Mouse (Mus musculus) heart, adult 9 months (tissue): ENCODE measurements around the gene Gpr176.
"Not testable (repeated sequence)": the region's sequence is repeated elsewhere in the genome, so short reads cannot be mapped to it uniquely, and the experiment has no call there.

ENCODE experiments used
- DNase-seq, 2 experiments: peaks; one replicate each; pipeline ENCODE4 v3.0.0; 2022; ENCODE audit warnings: low spot score in 2 of 2

The Gpr176 gene

DNA sequence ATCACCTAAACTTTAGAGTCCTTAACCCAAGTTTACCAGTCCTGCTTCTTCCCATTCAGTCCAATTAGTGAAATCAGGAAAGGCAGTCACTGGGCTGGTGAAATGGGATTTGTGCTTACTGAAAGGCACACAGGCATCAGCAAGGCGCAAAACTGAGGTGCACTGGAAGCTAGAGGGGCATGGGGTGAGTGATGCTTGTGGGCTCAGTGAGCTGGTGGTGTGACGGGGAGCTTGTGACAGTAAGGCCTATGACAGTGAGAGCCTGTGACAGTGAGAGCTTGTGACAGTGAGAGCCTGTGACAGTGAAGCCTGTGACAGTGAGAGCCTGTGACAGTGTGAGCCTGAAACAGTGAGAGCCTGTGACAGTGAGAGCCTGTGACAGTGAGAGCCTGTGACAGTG, 71.6 kb downstream of the Gpr176 start:
- DNase-seq, result no peak

DNA sequence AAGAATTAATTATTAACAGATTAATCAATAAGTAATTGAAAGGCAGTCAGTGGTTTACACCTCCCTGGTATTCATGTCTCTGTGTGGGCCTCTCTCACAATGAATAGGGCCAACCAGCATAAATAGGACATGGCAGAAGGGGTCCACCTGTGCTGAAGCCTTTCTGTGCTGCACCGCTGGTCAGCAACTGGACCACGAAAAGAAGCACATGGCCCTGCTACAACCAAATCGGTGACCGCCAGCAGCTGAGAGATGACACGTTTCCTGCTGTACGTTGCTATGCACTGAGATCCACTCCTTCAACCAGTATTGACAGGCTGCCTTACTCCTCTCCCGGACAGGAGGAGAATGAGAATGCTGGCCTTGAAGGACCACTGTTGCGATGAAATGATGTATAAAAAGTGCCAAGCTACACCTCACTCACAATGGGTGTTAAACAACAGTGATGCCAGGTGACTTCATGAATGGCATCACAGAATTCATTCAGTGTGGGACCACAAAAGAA, 72.1 kb downstream of the Gpr176 start:
- no peak for DNase-seq

DNA sequence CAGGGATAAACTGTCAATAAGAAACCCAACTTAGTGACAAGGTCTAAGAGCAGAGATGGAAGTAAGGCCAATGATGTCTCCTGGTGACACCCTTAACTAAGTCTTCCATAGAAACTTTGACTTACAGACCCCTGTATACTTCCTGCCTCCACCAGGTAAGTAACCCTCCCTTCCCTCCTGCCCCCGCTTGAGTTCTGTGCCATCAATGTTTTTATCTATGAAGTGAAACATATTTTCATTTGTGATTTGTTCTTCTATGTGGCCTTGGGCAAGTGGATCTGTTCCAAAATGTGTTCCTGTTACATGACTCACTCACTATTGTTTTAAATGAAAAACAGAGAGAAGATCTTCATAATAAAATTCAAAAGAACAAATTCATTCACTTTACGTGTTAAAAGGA, 73.2 kb downstream of the Gpr176 start:
- no peak for DNase-seq

DNA sequence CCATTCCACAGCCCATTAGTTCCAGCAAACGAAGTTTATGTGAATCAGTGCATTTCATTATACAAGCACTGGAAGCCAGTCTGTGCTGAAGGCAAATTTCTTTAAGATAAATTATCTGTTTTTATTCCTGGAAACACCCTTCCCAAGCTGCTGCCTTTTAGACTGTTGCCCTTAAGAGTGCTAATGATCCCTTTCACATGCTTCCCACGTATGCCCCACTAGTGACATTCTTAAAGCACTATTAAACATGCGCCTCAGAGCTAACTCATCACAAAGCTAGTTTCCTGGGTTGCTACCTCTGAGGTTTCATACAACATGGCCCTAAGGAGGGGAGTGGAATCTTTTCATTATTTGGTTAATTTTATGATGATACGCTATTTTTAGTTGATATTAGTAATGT, 74.6 kb downstream of the Gpr176 start:
- DNase-seq, result no peak

DNA sequence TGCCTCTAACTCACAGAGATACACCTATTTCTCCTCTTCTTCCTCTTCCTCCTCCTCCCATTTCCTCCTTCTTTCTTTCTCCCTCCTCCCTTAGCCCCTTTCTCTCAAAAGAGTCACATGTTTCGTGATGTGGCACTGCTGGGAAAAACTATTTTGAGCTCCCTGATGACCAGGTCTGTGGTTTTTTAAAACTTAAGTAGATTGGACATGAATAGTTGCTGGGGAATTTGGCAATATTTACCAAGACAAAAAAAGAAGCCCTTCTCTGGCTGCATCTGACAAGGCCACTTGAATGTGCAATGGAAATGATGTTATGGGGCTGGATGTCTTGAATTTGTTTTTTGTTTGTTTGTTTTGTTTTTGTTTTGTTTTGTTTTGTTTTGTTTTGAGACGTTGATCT, 75.3 kb downstream of the Gpr176 start:
- no peak for DNase-seq

DNA sequence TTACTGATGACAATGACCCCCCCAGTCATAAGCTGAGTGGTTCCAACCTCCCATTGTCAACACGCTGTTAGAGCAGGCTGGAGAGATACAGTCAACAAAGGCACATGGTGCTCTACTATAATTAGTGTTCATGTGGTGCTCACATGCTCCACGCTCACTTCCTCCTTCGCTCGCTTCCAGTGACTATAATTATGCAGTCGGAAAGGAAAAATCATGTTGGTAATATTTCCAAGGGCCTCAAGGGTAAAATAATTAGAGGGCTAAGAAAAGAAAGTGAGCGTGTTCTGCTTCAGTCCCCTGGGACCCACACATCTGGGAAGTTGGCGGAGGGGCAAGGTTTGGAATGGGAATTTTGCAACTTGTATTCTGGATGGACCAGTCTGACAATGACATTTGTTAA, 77.7 kb downstream of the Gpr176 start:
- peak; percentile 27 to 32 for DNase-seq

DNA sequence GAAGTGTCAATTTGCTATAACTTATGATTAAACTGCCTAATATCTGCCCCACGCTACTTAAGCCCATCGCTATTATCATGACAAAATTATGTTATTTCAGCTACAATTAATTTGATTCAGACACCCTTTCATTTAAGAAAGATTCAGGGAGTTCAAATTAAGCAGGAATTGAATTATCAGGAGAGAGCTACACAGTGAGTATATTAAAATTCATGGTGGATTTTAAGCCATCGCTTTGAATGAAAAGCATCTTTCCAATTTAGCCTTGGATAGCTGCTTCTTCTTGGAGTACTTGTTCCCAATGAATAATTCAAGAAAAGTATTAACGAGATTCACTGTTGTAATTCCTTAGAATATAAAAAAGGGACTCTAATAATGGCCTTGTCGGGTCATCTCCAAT, 79.6 kb downstream of the Gpr176 start:
- no peak for DNase-seq

DNA sequence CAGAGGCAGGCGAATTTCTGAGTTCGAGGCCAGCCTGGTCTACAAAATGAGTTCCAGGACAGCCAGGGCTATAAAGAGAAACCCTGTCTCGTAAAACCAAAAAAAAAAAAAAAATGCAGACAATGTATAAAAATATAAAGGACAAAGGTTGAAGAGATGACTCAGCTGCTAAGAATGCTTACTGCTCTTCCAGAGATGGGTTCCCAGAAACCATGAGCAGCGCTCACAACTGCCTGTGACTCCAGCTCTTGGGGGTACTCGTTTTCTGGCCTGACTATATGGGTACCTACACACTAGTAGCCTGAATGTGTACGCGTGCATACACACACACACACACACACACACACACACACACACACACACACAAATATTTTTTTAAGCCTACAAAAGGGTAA, 84.2 kb downstream of the Gpr176 start:
- not testable (repeated sequence) for DNase-seq

DNA sequence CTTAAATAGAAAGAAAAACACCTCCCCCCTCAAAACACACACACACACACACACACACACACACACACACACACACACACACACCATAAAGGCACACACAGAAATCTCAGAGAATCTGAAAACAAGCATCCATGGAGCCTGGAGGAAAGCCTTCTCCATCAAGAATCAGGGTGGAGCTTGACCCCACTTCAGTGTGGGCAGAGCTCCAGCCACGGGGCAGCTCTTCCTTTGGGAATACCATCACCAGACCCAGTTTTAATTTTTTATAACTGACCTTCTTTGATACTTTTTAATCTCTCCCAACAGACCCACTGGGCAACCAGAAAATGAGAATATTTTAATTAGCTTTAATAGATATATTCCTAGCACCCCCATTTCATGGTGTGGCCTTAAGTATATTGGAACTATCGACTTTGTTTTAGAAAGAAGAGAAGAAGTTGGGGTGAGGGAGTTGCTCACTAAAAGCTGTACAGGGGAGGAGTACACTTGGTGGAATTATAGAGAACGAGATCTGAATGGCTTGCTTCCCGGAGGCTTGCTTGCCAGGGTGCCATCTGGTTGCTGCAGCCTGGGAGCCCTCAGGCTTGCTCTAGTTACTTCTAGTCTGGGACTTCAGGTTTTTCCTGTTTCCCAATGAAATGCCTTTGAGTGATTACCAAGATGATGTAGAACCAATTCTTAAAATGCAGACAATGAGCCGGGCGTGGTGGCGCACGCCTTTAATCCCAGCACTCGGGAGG, 84.7 kb downstream of the Gpr176 start:
- no peak for DNase-seq

DNA sequence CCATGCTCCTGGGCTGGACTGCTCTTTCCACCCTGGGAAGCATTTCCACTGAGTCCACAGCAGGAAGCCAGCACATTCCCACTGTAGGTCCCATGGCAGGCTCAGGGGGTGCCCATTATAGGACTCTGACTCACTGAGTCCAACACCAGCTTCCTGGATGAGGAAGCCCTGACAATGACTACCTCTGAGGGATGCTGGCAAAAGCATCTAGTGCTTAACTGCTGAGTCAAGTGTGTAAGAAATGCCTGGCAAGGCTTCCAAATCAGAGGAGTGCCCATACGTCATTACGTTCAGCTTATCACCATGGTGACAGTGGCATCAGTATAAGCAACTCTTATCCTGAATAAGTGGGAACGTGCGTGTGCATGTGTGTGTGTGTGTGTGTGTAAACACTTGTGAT, 85.5 kb downstream of the Gpr176 start:
- no peak for DNase-seq

DNA sequence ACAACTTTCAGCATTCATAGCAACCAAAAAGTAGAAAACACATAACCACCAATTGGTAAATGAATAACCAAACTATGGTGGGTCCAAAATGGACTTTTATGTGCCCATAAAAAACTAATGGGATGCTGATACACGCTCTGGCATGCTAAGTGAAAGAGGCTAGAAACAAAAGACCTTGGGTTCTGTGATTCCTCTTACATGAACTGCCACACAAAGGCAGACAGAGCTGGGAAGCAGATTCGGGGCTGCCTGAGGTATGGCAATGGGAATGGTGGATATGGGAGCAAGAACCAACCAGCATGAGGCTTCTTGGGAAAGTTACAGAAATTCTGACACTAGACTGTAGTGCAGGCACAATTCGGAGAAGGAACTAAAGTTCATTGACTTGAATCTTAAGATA, 90.8 kb downstream of the Gpr176 start:
- DNase-seq, result no peak

DNA sequence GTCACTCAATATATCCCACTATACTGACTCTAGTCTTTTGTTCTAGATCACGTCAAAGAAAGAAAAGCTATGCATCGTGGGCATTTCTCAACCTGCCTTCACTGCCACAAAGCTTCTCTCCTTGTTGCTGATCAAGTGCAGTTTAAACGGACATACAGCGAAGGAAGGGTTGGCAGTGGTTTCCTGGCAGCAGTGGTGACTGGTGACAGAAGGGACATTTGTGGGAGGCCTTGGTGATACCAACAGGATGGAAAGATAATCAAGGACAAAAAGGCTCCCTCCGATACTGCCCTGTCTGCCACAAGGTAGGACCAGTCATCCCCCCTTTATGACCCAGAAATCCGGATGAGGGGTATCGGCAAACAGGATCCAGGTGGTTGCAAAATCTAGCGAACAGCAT, 95.0 kb downstream of the Gpr176 start:
- DNase-seq, result no peak

DNA sequence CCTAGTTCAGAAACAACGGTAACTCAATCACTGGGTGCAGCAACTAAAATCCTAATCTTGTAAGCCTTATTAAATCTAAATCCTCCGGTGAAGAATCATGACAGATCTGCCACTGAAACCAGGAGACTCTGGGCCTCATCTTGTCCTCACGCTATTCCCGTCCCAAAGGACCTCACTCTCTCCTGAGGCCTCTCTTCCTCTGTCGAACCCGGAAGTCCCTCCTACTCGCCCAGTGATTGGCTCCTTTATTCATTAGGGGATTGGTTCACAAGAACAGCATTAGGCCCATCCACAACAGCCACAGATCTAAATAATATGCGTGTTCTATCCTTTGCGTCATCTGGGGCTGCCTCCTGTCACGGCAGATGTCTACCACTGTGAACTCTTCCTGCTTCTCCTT, 101.6 kb downstream of the Gpr176 start:
- no peak for DNase-seq

DNA sequence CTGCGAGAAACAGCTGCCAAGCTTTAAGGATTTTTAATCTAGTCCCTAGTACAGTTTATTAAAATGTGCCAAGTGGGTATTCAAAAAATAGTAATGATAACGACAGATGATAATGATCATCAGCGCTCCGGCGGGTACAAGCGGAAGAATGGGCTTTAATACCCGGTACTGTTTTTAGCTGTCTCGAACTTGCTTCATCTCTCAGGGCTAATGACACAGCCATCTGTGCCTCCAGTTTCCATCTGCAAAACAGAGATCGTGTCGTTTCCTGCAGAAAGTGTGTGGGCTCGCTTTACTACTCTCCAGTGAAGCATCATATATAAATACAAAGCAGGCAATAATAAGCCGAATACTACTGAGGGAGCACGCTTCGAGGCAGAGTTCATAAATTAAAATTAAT, 103.0 kb downstream of the Gpr176 start:
- DNase-seq, result no peak

DNA sequence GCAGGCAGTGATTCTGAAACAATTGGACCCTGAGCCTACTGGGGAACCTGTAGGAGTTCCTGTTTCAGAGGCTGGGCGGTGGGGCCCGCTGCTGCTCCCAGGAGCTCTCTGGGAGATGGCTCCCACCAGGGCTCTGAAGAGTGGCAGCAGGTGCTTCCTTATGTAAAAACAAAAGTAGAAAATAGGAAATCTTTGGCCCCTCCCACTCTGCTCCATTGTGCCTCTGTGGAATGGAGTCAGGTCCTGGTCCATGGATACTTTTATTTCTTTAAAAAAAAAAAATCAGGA, 109.4 kb downstream of the Gpr176 start:
- DNase-seq, result no peak

DNA sequence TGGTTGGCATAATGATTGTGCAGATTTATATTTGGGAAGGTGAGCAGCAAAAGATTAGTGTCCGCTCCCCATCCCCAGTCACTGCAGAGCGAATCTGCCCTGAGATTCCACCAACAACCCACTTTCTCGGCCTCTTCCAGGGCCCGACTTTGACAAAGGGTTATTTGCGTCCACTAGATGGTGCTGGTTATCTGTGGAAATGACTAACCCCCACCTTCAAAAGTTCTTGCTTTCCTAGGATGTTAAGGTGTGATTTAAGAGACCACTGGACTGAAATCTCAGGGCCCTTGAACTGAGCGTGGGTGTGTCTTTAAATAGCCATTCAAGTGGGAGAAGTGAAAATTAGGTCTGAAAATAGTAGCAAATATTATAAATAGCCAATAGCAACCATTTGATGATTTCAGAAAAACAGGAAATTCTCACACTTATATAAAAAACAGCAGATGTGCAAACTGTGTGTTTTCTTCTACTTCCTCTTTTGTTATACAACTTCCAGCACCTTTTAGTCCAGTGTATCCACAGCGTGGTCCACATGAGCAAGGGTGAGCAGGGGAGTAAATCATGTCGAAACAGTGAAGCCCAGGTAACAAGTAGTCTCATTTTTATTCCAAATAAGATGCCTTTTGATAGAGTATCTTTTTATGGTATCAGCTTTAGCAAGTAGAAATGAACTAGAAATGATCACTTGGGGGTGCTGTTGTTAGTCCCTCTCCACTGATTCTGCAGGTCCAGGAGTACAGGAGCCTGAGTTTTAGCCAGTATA, 109.9 kb downstream of the Gpr176 start:
- DNase-seq, result peak; percentile 22 to 32

DNA sequence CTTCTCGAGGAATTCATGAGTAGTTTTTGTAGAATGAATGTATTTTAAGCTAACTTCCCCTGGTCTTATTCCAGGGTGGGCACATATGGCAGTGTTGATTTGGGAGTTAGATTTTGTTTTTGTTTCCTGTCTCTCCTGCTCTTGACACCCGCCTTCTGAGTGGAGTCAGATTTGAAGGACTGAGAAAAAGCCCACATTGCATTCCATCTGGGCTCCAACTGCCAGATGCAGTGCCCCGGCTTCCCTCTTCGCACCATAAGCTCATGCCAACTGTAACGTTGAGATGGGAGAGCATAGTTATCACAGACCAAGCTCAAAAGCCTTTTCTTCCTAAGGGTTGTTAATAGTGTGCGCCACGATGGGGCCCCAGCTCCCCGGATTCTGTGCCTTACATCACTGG, 110.5 kb downstream of the Gpr176 start:
- no peak for DNase-seq

DNA sequence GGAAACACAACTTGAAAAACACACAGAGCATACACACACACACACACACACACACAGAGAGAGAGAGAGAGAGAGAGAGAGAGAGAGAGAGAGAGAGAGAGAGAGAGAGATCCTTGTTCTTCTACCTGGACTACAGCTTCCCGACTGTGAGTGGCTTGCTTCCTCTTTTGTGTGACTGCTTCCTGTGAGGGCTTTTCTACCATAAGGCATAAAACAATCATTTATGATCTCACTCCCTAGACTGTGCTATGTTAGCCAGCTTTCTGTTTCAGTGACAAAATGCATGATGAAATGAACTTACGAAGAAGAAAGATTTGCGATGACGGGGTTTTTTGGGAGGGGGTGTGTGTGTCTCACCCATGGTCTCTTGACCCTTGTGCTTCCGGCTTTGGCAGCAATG, 113.5 kb downstream of the Gpr176 start:
- no peak for DNase-seq

DNA sequence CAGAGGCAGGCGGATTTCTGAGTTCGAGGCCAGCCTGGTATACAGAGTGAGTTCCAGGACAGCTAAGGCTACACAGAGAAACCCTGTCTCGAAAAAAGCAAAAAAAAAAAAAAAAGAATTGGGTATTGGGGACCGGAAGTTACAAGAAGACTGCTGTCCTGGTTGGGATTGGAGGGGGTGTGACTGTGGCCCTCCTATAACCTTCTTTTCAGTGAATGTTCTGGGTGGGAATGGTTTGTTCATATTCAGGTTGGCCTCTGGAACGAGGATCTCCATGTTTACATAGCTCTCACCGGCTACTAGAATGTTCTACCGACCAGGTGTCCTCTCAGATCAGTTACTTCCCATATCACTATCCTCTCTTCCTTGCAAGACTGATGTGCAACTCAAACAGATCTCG, 116.1 kb downstream of the Gpr176 start:
- no peak for DNase-seq

DNA sequence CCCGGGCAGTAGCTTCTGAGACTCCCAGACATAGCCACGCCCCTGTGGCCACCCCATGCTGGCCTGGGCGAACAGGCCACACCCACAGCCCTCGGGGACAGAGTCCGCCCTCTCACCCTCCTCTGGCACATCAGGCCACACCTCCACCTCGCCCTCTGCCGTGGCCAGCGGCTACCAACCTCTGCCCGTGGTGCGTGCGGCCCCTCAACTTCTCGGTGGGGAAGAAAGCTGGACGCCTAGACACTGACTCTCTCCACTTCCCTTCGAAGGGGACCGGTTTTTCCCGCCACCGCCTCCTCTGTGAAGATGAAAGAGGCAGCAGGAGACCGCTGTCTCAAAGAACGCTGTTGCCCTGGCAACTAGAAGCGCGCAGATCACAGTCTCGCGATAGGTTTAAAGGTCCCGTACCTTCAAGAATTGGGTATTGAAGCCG, 116.6 kb downstream of the Gpr176 start, which contains the start of gene Fsip1:
Gene Fsip1 (minus strand): TSS at position 346 of the 433 bp plus-strand sequence.
- peak; percentile 54 to 63 for DNase-seq

DNA sequence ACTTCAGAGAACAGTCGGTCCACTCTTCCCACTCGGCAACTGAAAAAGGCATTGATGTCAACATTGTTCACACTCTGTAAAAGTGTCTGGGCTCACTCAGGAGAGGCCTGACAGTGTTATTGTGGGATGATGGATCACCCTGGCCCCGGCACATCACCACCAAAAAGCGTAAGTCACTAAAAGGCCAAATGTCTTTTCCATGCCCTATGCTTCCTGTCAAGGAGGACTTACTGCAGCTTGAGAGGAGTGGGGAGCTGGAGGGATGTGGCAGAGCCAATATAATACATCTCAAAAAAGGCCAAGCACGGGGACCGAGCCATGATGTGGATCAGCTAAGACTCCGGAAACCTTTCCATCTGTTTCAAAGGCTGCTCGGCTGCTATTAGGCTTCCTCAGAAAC, 118.7 kb downstream of the Gpr176 start:
- DNase-seq, result no peak

DNA sequence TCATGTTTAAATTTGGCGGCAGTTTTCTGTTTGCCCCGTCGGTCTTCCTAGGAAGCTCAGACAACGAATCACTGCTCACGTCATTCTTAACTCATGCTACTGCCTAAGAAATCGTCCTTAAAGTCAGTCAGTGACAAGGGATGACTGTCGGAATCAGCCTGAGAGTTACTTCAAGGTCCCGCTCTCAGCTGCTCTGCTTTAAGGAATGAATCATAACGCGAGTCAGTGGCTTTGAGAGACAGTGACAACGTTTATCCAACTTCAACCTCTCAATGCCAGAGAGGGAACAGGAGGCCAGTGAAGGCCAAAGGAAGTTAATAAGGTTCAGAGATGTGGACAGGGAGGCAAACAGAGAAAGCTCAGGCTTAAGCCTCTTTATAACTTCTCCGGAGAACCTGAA, 124.3 kb downstream of the Gpr176 start:
- DNase-seq, result no peak

DNA sequence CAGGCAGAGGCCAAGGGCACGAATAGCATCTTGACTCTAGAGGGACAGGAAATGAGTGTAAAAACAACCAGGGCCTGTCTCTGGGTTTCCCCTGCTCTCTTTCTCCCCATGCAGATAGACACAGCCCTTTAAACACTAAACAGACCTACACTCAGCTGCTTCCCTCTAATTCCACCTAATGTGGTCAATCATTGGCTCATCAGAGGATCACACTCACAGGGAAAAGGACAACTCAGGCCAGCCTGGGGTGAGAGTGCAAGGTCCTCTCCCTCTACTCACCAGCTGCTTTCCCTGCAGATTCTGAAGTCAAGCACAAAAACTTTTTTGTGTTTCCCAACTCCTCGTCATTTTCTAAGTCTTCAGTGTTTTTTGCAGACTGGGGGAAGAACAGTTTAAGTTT, 125.2 kb downstream of the Gpr176 start:
- DNase-seq, result no peak
